Mouse (Mus musculus): ENCODE measurements around the gene Pld2.

DNA sequence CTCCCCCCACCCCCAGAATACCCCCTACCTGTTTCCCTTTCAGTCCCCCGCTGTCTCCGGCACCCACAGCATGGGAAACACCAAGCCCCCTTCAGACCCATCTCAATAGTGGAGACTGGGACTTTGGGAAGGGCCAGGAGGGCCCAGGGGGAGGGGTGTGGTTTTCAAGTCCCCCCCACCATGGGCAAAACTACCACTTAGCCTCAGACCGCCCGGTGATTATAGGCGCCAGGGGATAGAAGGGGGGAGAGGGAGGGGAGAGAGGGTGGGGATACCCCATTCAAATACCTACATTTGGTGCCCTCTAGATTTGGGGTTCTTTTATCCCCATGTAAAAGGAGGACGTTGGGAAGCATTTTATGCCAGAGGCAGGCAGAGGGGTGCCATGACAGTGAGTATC, 7.0 kb upstream of the Pld2 start, which contains the start of gene Gm40193:
- TF ChIP-seq GATA1 (IDR thresholded peaks at IDR 0.05; ENCODE audit: borderline replicate concordance, low read length) (no peak), FLI1 (IDR thresholded peaks at IDR 0.05; ENCODE audit: low read length) (no peak)
